Mouse (Mus musculus): ENCODE results near the gene Tnpo3.

Tnpo3 gene
- long read RNA-seq, experiment 1, full-length matches to known transcripts, result 19 of 28 reads
- long read RNA-seq, experiment 1, partial matches to known transcripts, result 5 of 28 reads
- long read RNA-seq, experiment 1, other reads (novel, unspliced or antisense), result 4 of 28 reads
- long read RNA-seq, experiment 2, full-length matches to known transcripts, result 14 of 25 reads
- long read RNA-seq, experiment 2, partial matches to known transcripts, result 5 of 25 reads
- long read RNA-seq, experiment 2, other reads (novel, unspliced or antisense), result 6 of 25 reads

DNA sequence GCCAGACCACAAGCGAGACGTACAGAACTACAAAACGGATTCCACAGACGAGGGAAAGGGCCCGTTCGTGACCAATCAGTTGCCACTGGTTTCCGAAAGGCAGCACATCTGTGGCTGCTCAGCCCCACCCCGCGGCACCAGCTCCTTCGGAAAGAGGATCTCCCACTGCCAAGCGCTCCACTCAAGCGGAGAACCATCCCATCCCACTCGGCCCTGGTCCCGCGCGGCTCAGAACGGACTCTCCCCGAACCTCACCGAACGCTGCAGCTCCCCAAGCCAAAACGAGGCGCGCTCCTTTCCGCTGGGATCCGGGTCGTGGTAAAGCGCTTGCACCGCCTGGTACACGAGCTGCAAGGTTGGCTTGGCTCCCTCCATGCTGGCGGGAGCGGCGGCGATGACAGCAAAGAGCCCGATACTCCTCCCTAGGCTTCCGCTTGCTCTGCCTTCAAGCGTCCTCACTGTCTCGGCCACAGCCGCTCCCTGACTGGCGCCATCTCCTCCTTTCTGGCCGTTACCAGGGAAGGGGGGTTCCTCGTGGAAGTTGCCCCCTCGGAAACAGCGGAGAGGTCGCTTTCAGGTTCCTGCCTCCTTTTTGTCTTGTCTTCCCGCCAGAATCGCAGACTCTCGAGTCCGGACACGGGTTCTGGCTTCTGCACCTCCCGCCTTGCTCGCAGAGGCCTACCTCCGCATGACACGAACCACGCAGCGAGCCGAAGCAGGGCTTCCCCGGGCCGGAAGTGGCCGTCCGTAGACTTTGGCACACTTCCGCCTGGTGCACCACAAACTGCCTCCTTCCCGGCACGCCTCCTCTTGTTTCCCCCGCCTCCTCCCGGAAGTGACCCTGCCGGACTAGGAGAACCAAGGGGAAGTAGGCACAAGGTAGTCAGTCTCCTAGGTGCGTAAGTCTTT is at the start of gene Tnpo3:
TSS of gene Tnpo3 (minus strand) at position 777 of the 909 bp plus-strand sequence.
- intact Hi-C loops (cut with DNase I), result no loop called here

GRCm38 (mm10) chr6:29658626-29659475 is 49.2 kb upstream of the Tnpo3 start:
- intact Hi-C loops (cut with DNase I), result no loop called here

DNA sequence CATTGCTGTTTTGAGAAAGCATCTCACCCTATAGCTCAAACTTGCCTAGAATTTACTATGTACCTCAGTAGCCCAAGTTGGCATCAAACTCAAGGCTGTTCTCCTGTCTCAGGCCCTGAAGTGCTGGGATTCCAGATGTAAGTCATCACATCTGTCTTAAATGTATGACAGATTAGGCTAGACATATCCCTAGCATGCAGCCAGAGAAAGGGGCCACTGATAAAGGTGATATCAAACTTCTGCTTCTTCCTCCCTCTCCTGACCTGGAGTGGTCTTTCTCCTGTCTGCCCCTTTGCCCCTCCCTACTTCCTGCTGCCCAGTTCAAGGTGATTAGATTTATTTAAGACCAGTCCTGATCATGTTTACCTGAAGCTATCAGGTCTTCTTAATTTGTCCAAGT is 43.6 kb upstream of the Tnpo3 start:
- intact Hi-C loops (cut with DNase I), result no loop called here

DNA sequence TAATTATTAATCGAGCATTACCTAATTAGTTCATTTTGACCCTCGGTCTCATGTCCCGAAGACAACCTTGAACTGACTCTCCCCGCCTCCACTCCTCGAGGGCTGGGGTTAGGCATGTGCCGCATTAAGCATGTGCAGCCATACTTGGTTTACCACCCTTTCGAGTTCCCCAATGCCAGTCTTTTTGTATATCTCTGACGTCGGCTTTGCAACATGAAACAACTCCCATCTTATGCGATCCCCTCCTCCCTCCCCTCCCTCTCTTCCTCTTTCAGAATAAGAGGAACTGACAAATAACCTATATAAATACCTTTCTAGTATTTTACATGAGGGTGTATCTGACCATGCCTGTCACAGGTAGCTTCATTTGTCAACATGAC is 40.5 kb upstream of the Tnpo3 start:
- intact Hi-C loops (cut with DNase I), result loop anchor here (2.0 kb wide), 1 partner anchor 133 kb away; no protein-coding TSS in a partner anchor

GRCm38 (mm10) chr6:29649494-29650169 is 39.9 kb upstream of the Tnpo3 start:
- intact Hi-C loops (cut with DNase I), result loop anchor here (2.0 to 5.0 kb wide), 2 partner anchors 133 to 207 kb away; no protein-coding TSS in a partner anchor

GRCm38 (mm10) chr6:29641816-29642215 is 32.1 kb upstream of the Tnpo3 start:
- intact Hi-C loops (cut with DNase I), result no loop called here

DNA sequence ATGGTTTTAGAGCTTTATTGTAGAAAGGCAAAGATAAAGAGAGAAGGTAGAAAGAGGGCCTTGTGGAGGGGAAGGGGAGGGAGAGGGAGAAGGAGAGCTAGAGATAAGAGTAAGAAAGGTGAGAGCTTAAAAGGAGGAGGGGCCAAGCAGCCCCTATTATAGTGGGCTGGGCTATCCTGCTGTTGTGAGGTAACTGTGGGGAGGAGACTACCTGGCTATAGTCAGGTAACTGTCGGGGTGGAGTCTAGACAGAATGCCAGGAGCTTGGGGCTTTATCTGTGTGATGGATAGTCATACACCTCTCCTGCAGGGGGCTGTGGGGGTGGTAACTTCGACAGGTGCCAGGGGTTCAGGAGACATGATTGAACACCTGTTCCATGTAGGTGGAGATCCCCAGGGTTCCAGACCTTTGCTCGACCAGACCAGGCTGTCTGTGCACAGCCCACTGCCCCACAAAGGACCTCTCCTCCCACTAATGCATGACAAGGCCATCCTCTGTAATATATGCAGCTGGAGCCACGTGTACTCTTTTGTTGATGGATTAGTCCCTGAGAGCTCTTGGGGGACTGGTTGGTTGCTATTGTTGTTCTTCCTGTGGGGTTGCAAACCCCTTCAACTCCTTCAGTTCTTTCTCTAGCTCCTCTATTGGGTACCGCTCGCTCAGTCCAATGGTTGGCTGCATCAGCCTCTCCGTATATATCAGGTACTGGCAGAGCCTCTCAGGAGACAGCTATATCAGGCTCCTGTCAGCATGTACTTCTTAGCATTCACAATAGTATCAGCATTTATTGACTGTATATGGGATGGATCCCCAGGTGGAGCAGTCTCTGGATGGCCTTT is 30.1 kb upstream of the Tnpo3 start:
- intact Hi-C loops (cut with DNase I), result no loop called here

DNA sequence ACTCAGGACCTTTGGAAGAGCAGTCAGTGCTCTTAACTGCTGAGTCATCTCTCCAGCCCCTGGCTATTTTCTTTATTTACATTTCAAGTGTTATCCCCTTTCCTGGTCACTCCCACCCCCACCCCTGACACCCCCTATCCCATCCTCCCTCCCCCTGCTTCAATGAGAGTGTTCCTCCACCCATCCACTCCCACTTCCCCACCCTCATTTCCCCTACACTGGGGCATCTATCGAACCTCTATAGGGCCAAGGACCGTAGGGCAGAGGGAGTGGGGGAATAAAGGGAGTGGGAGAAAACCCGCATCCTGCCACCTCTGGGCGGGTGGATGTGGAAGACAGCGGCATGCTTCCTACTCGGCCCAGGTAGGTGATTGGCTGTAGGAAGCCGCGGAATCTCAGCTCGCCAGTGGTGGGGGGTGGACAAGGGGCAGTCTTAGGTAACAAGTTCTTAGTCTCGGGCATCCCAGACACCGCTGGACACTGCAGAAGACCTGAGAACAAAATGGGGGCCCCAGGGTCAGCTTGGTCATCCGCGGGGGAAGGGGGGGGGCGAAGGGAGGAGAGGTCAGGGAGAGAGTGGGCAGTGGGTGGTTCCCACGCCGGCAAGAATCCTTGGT is 29.3 kb upstream of the Tnpo3 start:
- intact Hi-C loops (cut with DNase I), result no loop called here

DNA sequence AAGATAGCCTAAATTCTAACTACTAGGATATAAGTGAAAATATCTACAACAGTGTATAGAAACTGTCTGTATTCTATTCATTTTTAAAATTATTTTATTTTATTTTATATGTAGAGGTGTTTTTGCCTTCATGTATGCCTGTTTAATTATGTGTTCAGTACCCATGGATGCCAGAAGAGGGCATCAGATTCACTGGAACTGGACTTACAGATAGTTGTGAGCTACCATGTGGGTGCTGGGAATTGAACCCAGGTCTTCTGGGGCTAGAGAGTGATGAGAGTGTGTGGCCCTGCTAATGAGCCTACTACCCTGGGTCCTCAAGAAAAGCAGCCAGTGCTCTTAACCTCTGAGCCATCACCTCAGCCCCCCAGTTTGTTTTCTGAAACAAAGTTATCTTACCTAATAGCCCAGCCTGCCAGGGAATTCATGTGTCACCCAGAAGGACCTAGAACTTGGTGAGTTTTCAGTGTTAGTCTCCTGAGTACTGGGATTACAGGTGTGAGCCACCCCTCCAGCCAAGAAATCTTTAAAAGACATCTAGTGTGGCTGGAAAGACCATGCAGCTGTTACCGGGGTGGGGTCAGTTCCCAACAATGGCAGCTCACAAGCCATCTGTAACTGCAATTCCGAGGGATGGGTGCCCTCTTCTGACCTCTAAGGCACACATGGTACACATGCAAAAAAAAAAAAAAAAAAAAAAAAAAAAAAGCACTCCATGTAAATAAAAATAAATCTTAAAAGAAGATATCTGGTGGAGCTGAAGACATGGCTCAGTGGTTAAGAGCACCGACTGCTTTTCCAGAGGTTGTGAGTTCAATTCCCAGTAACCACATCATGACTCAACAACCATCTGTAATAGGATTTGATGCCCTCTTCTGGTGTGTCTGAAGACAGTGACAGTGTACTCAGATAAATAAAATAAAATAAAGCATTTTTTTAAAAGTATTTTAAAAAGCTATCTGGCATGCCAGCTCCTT is 28.0 kb upstream of the Tnpo3 start:
- intact Hi-C loops (cut with DNase I), result no loop called here

GRCm38 (mm10) chr6:29636322-29637092 is 26.8 kb upstream of the Tnpo3 start:
- intact Hi-C loops (cut with DNase I), result no loop called here

GRCm38 (mm10) chr6:29634537-29634936 is 24.9 kb upstream of the Tnpo3 start:
- intact Hi-C loops (cut with DNase I), result no loop called here

DNA sequence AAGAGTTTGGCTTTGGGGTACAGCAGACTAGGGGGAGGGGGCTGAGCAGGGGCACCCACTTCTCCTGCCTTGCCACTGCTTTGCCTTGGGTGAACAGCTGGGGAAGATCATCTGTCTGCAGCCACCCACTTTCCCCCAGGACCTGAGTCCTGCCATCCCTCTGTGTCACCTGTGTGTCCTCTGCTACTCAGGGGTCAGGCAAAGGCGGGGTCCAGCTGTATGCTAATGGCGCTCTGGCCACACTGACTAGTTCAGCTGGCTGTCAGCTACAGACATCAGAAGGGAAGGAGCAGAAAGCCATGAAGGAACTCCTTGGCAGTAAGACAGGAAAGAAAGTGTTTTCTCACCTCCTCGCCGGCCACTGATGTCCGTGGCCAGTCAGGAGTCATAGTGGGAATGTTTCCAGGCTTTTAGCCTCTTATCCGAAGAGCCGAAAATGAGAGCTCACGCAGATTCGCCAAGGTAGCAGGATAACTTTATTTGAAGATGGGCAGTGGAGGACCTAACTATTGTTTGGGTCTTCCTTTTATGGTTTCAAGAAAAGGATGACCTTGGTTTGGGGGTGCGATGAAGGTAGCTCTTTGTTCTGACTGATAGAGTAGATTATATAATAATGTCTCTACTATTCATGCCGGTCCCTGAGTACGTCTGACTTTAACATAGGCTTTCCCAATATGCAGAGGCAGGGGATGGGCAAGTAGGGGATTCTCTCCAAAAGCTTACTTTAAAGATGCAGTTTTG is 23.0 kb upstream of the Tnpo3 start:
- intact Hi-C loops (cut with DNase I), result no loop called here

- intact Hi-C loops (cut with DNase I), result no loop called here
Measured at GRCm38 (mm10) chr6:29631751-29632551, 22.3 kb upstream of the Tnpo3 start.

GRCm38 (mm10) chr6:29630216-29630615 is 20.5 kb upstream of the Tnpo3 start:
- intact Hi-C loops (cut with DNase I), result no loop called here

GRCm38 (mm10) chr6:29627756-29628155 is 18.1 kb upstream of the Tnpo3 start:
- intact Hi-C loops (cut with DNase I), result no loop called here

GRCm38 (mm10) chr6:29623857-29624256 is 14.2 kb upstream of the Tnpo3 start:
- intact Hi-C loops (cut with DNase I), result no loop called here

Data from adrenal gland (tissue).